Mouse (Mus musculus) forebrain, postnatal 0 days (tissue): Measurements from ENCODE around the gene Bcl2l12. TPM values are rescaled to one million over a fixed set of nuclear protein-coding genes. Genes with fewer than 3 reads are reported as not detected.
A peak's percentile ranks its signal among the peaks of the same experiment; 100 is the strongest.

Experiments
- ATAC-seq: fragments of 200-750 bp; cut with Nextera tagmentation; 2 replicates; pipeline ENCODE4 v1.8.0; 2017; ENCODE audit warnings: mild to moderate bottlenecking, moderate library complexity
- DNase-seq: peaks from one replicate; pipeline ENCODE4 v3.0.0-alpha.2; 2015
- H3K27ac ChIP-seq: fragments of 300-500 bp; sonication (generic); 2 replicates; pipeline ENCODE4 v1.5.1; 2014; ENCODE audit warnings: low read depth, mild to moderate bottlenecking, antibody characterized with exemption, low read length, moderate library complexity, mixed read lengths
- H3K27me3 ChIP-seq: fragments of 300-500 bp; sonication (generic); 2 replicates; pipeline ENCODE4 v1.6.1; 2014; ENCODE audit warnings: mild to moderate bottlenecking, low read length, mixed read lengths; ENCODE audit not compliant: insufficient read depth
- H3K36me3 ChIP-seq: fragments of 300-500 bp; sonication (generic); 2 replicates; pipeline ENCODE4 v1.6.1; 2014; ENCODE audit warnings: mild to moderate bottlenecking, moderate library complexity; ENCODE audit not compliant: insufficient read depth
- H3K4me1 ChIP-seq: fragments of 300-500 bp; sonication (generic); 2 replicates; pipeline ENCODE4 v1.6.1; 2014; ENCODE audit warnings: antibody characterized with exemption; ENCODE audit not compliant: insufficient read depth
- H3K4me2 ChIP-seq: fragments of 300-500 bp; sonication (generic); 2 replicates; pipeline ENCODE4 v1.6.1; 2014; ENCODE audit warnings: low read depth, mild to moderate bottlenecking, moderate library complexity
- H3K4me3 ChIP-seq: fragments of 300-500 bp; sonication (generic); 2 replicates; pipeline ENCODE4 v1.5.1; 2014; ENCODE audit warnings: low read depth, low read length, mixed read lengths
- H3K9ac ChIP-seq: fragments of 300-500 bp; sonication (generic); 2 replicates; pipeline ENCODE4 v1.6.1; 2014; ENCODE audit warnings: mild to moderate bottlenecking
- H3K9me3 ChIP-seq: fragments of 300-500 bp; sonication (generic); 2 replicates; pipeline ENCODE4 v1.6.1; 2016; ENCODE audit warnings: low read length
- CTCF ChIP-seq: sonication (generic); IDR thresholded peaks from 2 replicates; pipeline ENCODE4 v1.5.1; 2016; ENCODE audit warnings: antibody characterized with exemption, control low read depth, low read depth
- WGBS: fragments of 180-500 bp; shearing (Covaris S2); extraction: QIAGEN DNeasy Blood & Tissue Kit; methylation state at CpG from one replicate; pipeline ENCODE4 v1.1.7; 2014; 5-methylcytosine and 5-hydroxymethylcytosine counted together
- microRNA-seq, 2 experiments: library from miRNA; unstranded; fragments of <30 nt; microRNA quantifications; one replicate each; pipeline ENCODE4; 2016
- polyA plus RNA-seq: library from polyadenylated mRNA; unstranded; fragments of >200 nt; fragmentation: Nextera tagmentation; extraction: Ambion mirVana; gene quantifications from 2 replicates; pipeline ENCODE4 v1.2.1, GENCODE M21; 2015
- total RNA-seq: library from RNA; depleted of rRNA; stranded (reverse); fragments of >200 nt; gene quantifications from 2 replicates; pipeline ENCODE4 v1.2.3, GENCODE M21; 2014; rRNA removed

Bcl2l12 gene
- total and polyA plus RNA-seq, 2 experiments from 2014 or later: 7.5 to 7.8 TPM

GRCm38 (mm10) chr7:44953561-44953960, 45.0 kb downstream of the Bcl2l12 start:
- H3K4me2 ChIP-seq: no peak overlapping the region
- WGBS: 58% methylated on average over 14 of the region's 14 CpGs
- H3K36me3 ChIP-seq: no peaks in the 10 kb centered on the region; the same call in 1 of the 2 replicates
- DNase-seq: no peak
- 0 out of 2 replicates have a peak, but pooled peaks cover 2% of the 10 kb centered on the region for H3K4me1 ChIP-seq
- TF ChIP-seq CTCF: no peak
- ATAC-seq: no peak
- H3K9me3 ChIP-seq: no peaks in the 10 kb centered on the region
- no peak overlapping the region for H3K9ac ChIP-seq
- H3K27ac ChIP-seq: no peak overlapping the region
- peaks cover 7% of the 10 kb centered on the region; the same call in 1 of the 2 replicates for H3K27me3 ChIP-seq
- no peak overlapping the region for H3K4me3 ChIP-seq

GRCm38 (mm10) chr7:44952611-44953306, 45.8 kb downstream of the Bcl2l12 start:
- Histone ChIP-seq H3K27me3 (peaks cover 7% of the 10 kb centered on the region; the same call in 1 of the 2 replicates), H3K4me3 (peak overlapping the region; percentile 43), H3K9ac (peak overlapping the region; percentile 51), H3K4me1 (0 out of 2 replicates have a peak, but pooled peaks cover 2% of the 10 kb centered on the region), H3K36me3 (no peaks in the 10 kb centered on the region), H3K4me2 (peak overlapping the region; percentile 78), H3K9me3 (no peaks in the 10 kb centered on the region), H3K27ac (no peak overlapping the region)
- WGBS: 6% methylated on average over 24 of the region's 24 CpGs
- DNase-seq (peak; percentile 84), ATAC-seq (peak; percentile 85)
- TF ChIP-seq CTCF: no peak

DNA sequence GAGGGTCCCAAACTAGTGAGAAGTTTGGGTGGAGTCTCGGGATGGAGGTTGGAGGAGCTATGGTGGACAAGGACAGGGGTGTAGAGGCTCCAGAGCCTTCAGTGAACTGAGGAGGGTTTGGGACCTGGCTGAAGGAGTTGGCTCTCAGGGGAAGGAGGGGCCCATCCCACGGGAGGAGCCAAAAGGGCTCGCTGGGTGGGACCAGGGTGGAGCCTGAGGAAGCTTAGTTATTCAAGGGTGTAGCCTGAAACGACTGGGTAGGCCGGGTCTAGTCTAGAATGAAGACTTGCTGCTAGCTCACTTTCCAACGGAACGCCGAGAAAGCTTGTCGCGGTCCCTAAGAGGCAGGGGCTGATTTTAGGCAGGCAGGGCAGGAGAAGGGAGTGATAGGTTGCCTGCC, 46.6 kb downstream of the Bcl2l12 start:
- H3K4me1 ChIP-seq: 0 out of 2 replicates have a peak, but pooled peaks cover 2% of the 10 kb centered on the region
- peak; percentile 21; the same call in 1 of the 2 replicates for ATAC-seq
- no peak for TF ChIP-seq CTCF
- H3K4me3 ChIP-seq: peak overlapping the region; percentile 43
- DNase-seq: no peak
- H3K4me2 ChIP-seq: peak overlapping the region; percentile 78
- H3K36me3 ChIP-seq: no peaks in the 10 kb centered on the region
- peaks cover 7% of the 10 kb centered on the region; the same call in 1 of the 2 replicates for H3K27me3 ChIP-seq
- H3K27ac ChIP-seq: no peak overlapping the region
- no peaks in the 10 kb centered on the region for H3K9me3 ChIP-seq
- peak overlapping the region; percentile 51; the same call in 1 of the 2 replicates for H3K9ac ChIP-seq
- WGBS: 2% methylated on average over 10 of the region's 10 CpGs

DNA sequence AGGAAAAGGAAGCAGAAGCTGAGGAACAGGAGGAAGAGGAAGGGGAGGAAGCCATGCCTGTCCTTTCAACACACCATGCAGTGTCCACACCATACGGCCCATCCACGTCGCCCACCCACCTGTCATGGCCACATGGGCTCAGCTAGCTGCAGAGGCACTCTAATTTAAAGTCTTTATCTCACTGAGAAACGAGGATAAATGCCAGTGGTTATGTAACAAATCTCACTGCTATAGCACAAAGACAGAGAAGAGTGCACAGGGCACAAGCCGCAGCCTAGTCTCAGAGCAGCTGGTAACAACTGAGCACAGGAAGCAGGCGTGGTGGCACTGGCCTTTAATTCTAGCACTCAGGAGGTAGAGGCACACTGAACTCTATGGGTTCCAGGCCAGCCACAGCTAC, 48.6 kb downstream of the Bcl2l12 start:
- H3K4me3 ChIP-seq: no peak overlapping the region
- H3K9me3 ChIP-seq: no peaks in the 10 kb centered on the region
- ATAC-seq (no peak), DNase-seq (no peak)
- no peak overlapping the region for H3K4me2 ChIP-seq
- H3K36me3 ChIP-seq: no peaks in the 10 kb centered on the region
- TF ChIP-seq CTCF: no peak
- peaks cover 7% of the 10 kb centered on the region; the same call in 1 of the 2 replicates for H3K27me3 ChIP-seq
- H3K27ac ChIP-seq: no peak overlapping the region
- H3K4me1 ChIP-seq: 0 out of 2 replicates have a peak, but pooled peaks cover 2% of the 10 kb centered on the region
- H3K9ac ChIP-seq: no peak overlapping the region
- 79% methylated on average over 6 of the region's 6 CpGs for WGBS

- H3K27ac ChIP-seq: no peak within 1 kb of the TSS
- WGBS: 73% methylated on average over 7 of the region's 7 CpGs
- no peak within 1 kb of the TSS for H3K4me2 ChIP-seq
- H3K27me3 ChIP-seq: no peaks in the 10 kb centered on the region
- no peaks in the 10 kb centered on the region for H3K4me1 ChIP-seq
- no peak for DNase-seq
- TF ChIP-seq CTCF: no peak
- no peaks in the 10 kb centered on the region for H3K36me3 ChIP-seq
- no peak within 1 kb of the TSS for H3K4me3 ChIP-seq
- H3K9me3 ChIP-seq: no peaks in the 10 kb centered on the region
- no peak within 1 kb of the TSS for H3K9ac ChIP-seq
- ATAC-seq: no peak
Measured at GRCm38 (mm10) chr7:44942904-44943303, 55.6 kb downstream of the Bcl2l12 start, which contains the start of gene Tsks. Tsks (plus strand) TSS chr7:44943204.

Small RNAs within 50 kb of the gene (microRNA-seq; reads per million reads assigned to microRNA genes)
- gene Mir7054: 0.49 to 1.5 reads per million in 2 experiments

Other genes with a start within 250 kb of the Bcl2l12 start
Only the 30 nearest of the 36 such genes appear.
- gene Nup62, start 182.6 kb downstream of the Bcl2l12 start, total RNA-seq: 58.0 and 68.7 TPM in 2 replicates
- gene Nup62, start 182.6 kb downstream of the Bcl2l12 start, polyA plus RNA-seq: 50.5 and 57.0 TPM in 2 replicates
- 0.15 and 1.3 TPM in 2 replicates for gene Il4i1, start 182.3 kb downstream of the Bcl2l12 start, total RNA-seq
- 0.21 and 0.34 TPM in 2 replicates for gene Il4i1, start 182.3 kb downstream of the Bcl2l12 start, polyA plus RNA-seq
- 10.1 and 15.9 TPM in 2 replicates for gene Atf5, start 182.1 kb downstream of the Bcl2l12 start, total RNA-seq
- gene Atf5, start 182.1 kb downstream of the Bcl2l12 start, polyA plus RNA-seq: 3.9 and 4.7 TPM in 2 replicates
- 89.9 and 109 TPM in 2 replicates for gene Akt1s1, start 149.7 kb downstream of the Bcl2l12 start, total RNA-seq
- 105 and 112 TPM in 2 replicates for gene Akt1s1, start 149.7 kb downstream of the Bcl2l12 start, polyA plus RNA-seq
- 71.9 and 378 TPM in 2 replicates for gene Tbc1d17, start 149.6 kb downstream of the Bcl2l12 start, total RNA-seq
- gene Tbc1d17, start 149.6 kb downstream of the Bcl2l12 start, polyA plus RNA-seq: 87.8 and 115 TPM in 2 replicates
- gene Pnkp, start 141.6 kb downstream of the Bcl2l12 start, total RNA-seq: 30.5 and 31.0 TPM in 2 replicates
- 27.2 and 29.8 TPM in 2 replicates for gene Pnkp, start 141.6 kb downstream of the Bcl2l12 start, polyA plus RNA-seq
- gene Ptov1, start 128.9 kb downstream of the Bcl2l12 start, total RNA-seq: 404 and 498 TPM in 2 replicates
- 495 and 513 TPM in 2 replicates for gene Ptov1, start 128.9 kb downstream of the Bcl2l12 start, polyA plus RNA-seq
- gene Med25, start 106.0 kb downstream of the Bcl2l12 start, total RNA-seq: 113 and 148 TPM in 2 replicates
- 142 and 151 TPM in 2 replicates for gene Med25, start 106.0 kb downstream of the Bcl2l12 start, polyA plus RNA-seq
- 17.0 and 22.3 TPM in 2 replicates for gene Fuz, start 102.6 kb downstream of the Bcl2l12 start, total RNA-seq
- 13.8 and 16.6 TPM in 2 replicates for gene Fuz, start 102.6 kb downstream of the Bcl2l12 start, polyA plus RNA-seq
- 140 and 175 TPM in 2 replicates for gene Ap2a1, start 69.2 kb downstream of the Bcl2l12 start, total RNA-seq
- gene Ap2a1, start 69.2 kb downstream of the Bcl2l12 start, polyA plus RNA-seq: 101 and 113 TPM in 2 replicates
- not detected in 2 replicates for gene Tsks, start 55.5 kb downstream of the Bcl2l12 start, total RNA-seq
- gene Tsks, start 55.5 kb downstream of the Bcl2l12 start, polyA plus RNA-seq: 0.18 TPM in 1 of 2 replicates, not detected in the other
- gene Cpt1c, start 23.9 kb downstream of the Bcl2l12 start, total RNA-seq: 71.9 and 73.1 TPM in 2 replicates
- gene Cpt1c, start 23.9 kb downstream of the Bcl2l12 start, polyA plus RNA-seq: 34.3 and 49.6 TPM in 2 replicates
- gene Prmt1, start 12.1 kb downstream of the Bcl2l12 start, total RNA-seq: 208 and 220 TPM in 2 replicates
- 598 and 639 TPM in 2 replicates for gene Prmt1, start 12.1 kb downstream of the Bcl2l12 start, polyA plus RNA-seq
- 39.3 and 39.7 TPM in 2 replicates for gene Irf3, start 1.1 kb downstream of the Bcl2l12 start, total RNA-seq
- 23.1 and 24.0 TPM in 2 replicates for gene Irf3, start 1.1 kb downstream of the Bcl2l12 start, polyA plus RNA-seq
- gene Scaf1, start 17.7 kb upstream of the Bcl2l12 start, total RNA-seq: 58.7 and 72.5 TPM in 2 replicates
- gene Scaf1, start 17.7 kb upstream of the Bcl2l12 start, polyA plus RNA-seq: 43.4 and 50.0 TPM in 2 replicates
- 2.9 and 4.2 TPM in 2 replicates for gene Rras, start 19.2 kb upstream of the Bcl2l12 start, total RNA-seq
- gene Rras, start 19.2 kb upstream of the Bcl2l12 start, polyA plus RNA-seq: 10.6 and 13.1 TPM in 2 replicates
- gene Prr12, start 54.2 kb upstream of the Bcl2l12 start, total RNA-seq: 12.6 and 14.0 TPM in 2 replicates
- gene Prr12, start 54.2 kb upstream of the Bcl2l12 start, polyA plus RNA-seq: 4.9 and 8.2 TPM in 2 replicates
- gene Nosip, start 63.7 kb upstream of the Bcl2l12 start, total RNA-seq: 75.2 and 76.4 TPM in 2 replicates
- 74.3 and 75.2 TPM in 2 replicates for gene Nosip, start 63.7 kb upstream of the Bcl2l12 start, polyA plus RNA-seq
- 6.3 and 15.9 TPM in 2 replicates for gene Prrg2, start 64.0 kb upstream of the Bcl2l12 start, total RNA-seq
- gene Prrg2, start 64.0 kb upstream of the Bcl2l12 start, polyA plus RNA-seq: 14.9 and 15.1 TPM in 2 replicates
- 29.7 and 43.8 TPM in 2 replicates for gene Rcn3, start 93.5 kb upstream of the Bcl2l12 start, total RNA-seq
- gene Rcn3, start 93.5 kb upstream of the Bcl2l12 start, polyA plus RNA-seq: 32.6 and 36.4 TPM in 2 replicates
- gene Fcgrt, start 105.1 kb upstream of the Bcl2l12 start, total RNA-seq: 24.9 and 29.4 TPM in 2 replicates
- gene Fcgrt, start 105.1 kb upstream of the Bcl2l12 start, polyA plus RNA-seq: 35.1 and 44.7 TPM in 2 replicates
- gene Rps11, start 125.7 kb upstream of the Bcl2l12 start, total RNA-seq: 974 and 1,229 TPM in 2 replicates
- 814 and 982 TPM in 2 replicates for gene Rps11, start 125.7 kb upstream of the Bcl2l12 start, polyA plus RNA-seq
- gene Rpl13a, start 130.0 kb upstream of the Bcl2l12 start, total RNA-seq: 2,018 and 2,903 TPM in 2 replicates
- gene Rpl13a, start 130.0 kb upstream of the Bcl2l12 start, polyA plus RNA-seq: 852 and 1,121 TPM in 2 replicates
- not detected in 2 replicates for gene Gm45713, start 137.5 kb upstream of the Bcl2l12 start, total RNA-seq
- gene Gm45713, start 137.5 kb upstream of the Bcl2l12 start, polyA plus RNA-seq: 0.36 TPM in 1 of 2 replicates, not detected in the other
- 2.3 and 3.1 TPM in 2 replicates for gene Flt3l, start 137.7 kb upstream of the Bcl2l12 start, total RNA-seq
- gene Flt3l, start 137.7 kb upstream of the Bcl2l12 start, polyA plus RNA-seq: 1.9 and 6.8 TPM in 2 replicates
- gene Pih1d1, start 155.6 kb upstream of the Bcl2l12 start, total RNA-seq: 112 and 117 TPM in 2 replicates
- 74.3 and 80.4 TPM in 2 replicates for gene Pih1d1, start 155.6 kb upstream of the Bcl2l12 start, polyA plus RNA-seq
- 10.2 and 14.2 TPM in 2 replicates for gene Aldh16a1, start 155.9 kb upstream of the Bcl2l12 start, total RNA-seq
- gene Aldh16a1, start 155.9 kb upstream of the Bcl2l12 start, polyA plus RNA-seq: 13.3 TPM in 2 replicates
- 71.4 and 87.5 TPM in 2 replicates for gene Slc17a7, start 165.2 kb upstream of the Bcl2l12 start, total RNA-seq
- 47.6 and 50.3 TPM in 2 replicates for gene Slc17a7, start 165.2 kb upstream of the Bcl2l12 start, polyA plus RNA-seq
- not detected in 2 replicates for gene Gfy, start 180.9 kb upstream of the Bcl2l12 start, total RNA-seq
- 0.21 TPM in 1 of 2 replicates, not detected in the other for gene Gfy, start 180.9 kb upstream of the Bcl2l12 start, polyA plus RNA-seq
- gene Pth2, start 182.3 kb upstream of the Bcl2l12 start, total RNA-seq: not detected in 2 replicates
- 0.34 and 0.48 TPM in 2 replicates for gene Pth2, start 182.3 kb upstream of the Bcl2l12 start, polyA plus RNA-seq